Mouse (Mus musculus) liver, embryonic 16.5 days (tissue): Measurements from ENCODE around the gene Mapk12. TPM values are rescaled to one million over a fixed set of nuclear protein-coding genes. Genes with fewer than 3 reads are reported as not detected.
A peak's percentile ranks its signal among the peaks of the same experiment; 100 is the strongest.

ENCODE experiments used
- ATAC-seq: fragments of 200-750 bp; cut with Nextera tagmentation; 2 replicates; pipeline ENCODE4 v1.8.0; 2017; ENCODE audit warnings: low read depth, mild to moderate bottlenecking, moderate number of reproducible peaks, moderate library complexity
- H3K27ac ChIP-seq: fragments of 300-500 bp; sonication (generic); 2 replicates; pipeline ENCODE4 v1.5.1; 2014; ENCODE audit warnings: mild to moderate bottlenecking, low read length
- H3K27me3 ChIP-seq: fragments of 300-500 bp; sonication (generic); 2 replicates; pipeline ENCODE4 v1.6.1; 2014; ENCODE audit warnings: low read depth, low read length, mixed read lengths; ENCODE audit not compliant: control insufficient read depth, insufficient read depth
- H3K36me3 ChIP-seq: fragments of 300-500 bp; sonication (generic); 2 replicates; pipeline ENCODE4 v1.6.1; 2014; ENCODE audit warnings: mild to moderate bottlenecking; ENCODE audit not compliant: control insufficient read depth, insufficient read depth
- H3K4me1 ChIP-seq: fragments of 300-500 bp; sonication (generic); 2 replicates; pipeline ENCODE4 v1.6.1; 2014; ENCODE audit warnings: low read depth, low read length, mixed read lengths; ENCODE audit not compliant: control insufficient read depth
- H3K4me2 ChIP-seq: fragments of 300-500 bp; sonication (generic); 2 replicates; pipeline ENCODE4 v1.6.1; 2014; ENCODE audit warnings: low read depth, low read length, mixed read lengths
- H3K4me3 ChIP-seq: fragments of 300-500 bp; sonication (generic); 2 replicates; pipeline ENCODE4 v1.5.1; 2014; ENCODE audit warnings: low read depth, mild to moderate bottlenecking, low read length
- H3K9ac ChIP-seq: fragments of 300-500 bp; sonication (generic); 2 replicates; pipeline ENCODE4 v1.6.1; 2014; ENCODE audit warnings: low read depth, low read length
- H3K9me3 ChIP-seq: fragments of 300-500 bp; sonication (generic); replicated peaks from 2 replicates; pipeline ENCODE4 v1.6.1; 2016; ENCODE audit warnings: low read length; ENCODE audit not compliant: control insufficient read depth
- WGBS: fragments of 180-500 bp; shearing (Covaris S2); extraction: QIAGEN DNeasy Blood & Tissue Kit; methylation state at CpG from one replicate; pipeline ENCODE4 v1.1.7; 2014; ENCODE audit not compliant: insufficient replicate concordance; 5-methylcytosine and 5-hydroxymethylcytosine counted together
- polyA plus RNA-seq: library from polyadenylated mRNA; unstranded; fragments of >200 nt; fragmentation: Nextera tagmentation; extraction: Ambion mirVana; gene quantifications from 2 replicates; pipeline ENCODE4 v1.2.1, GENCODE M21; 2015

The Mapk12 gene
- polyA plus RNA-seq, 1 experiment from 2014 or later: 1.9 TPM

- Histone ChIP-seq H3K9ac (peak overlapping the region; percentile 55), H3K27ac (peak overlapping the region; percentile 66), H3K4me3 (peak overlapping the region; percentile 59), H3K9me3 (no peaks in the 10 kb centered on the region), H3K27me3 (peaks cover 32% of the 10 kb centered on the region), H3K36me3 (no peaks in the 10 kb centered on the region), H3K4me2 (peak overlapping the region; percentile 72), H3K4me1 (peaks cover 55% of the 10 kb centered on the region)
- peak; percentile 31; the same call in 1 of the 2 replicates for ATAC-seq
- WGBS: under 1% methylated on average over 64 of the region's 65 CpGs
Measured at GRCm38 (mm10) chr15:89173024-89173905, 32.8 kb upstream of the Mapk12 start.

GRCm38 (mm10) chr15:89172276-89172935 lies 31.9 kb upstream of the Mapk12 start:
- Histone ChIP-seq H3K27me3 (peaks cover 31% of the 10 kb centered on the region), H3K4me3 (peak overlapping the region; percentile 59), H3K4me2 (peak overlapping the region; percentile 72), H3K4me1 (peaks cover 49% of the 10 kb centered on the region), H3K27ac (peak overlapping the region; percentile 66), H3K9me3 (no peaks in the 10 kb centered on the region), H3K9ac (peak overlapping the region; percentile 55), H3K36me3 (peaks cover under 1% of the 10 kb centered on the region; the same call in 1 of the 2 replicates)
- 31% methylated on average over 17 of the region's 17 CpGs for WGBS
- ATAC-seq: no peak

- no peak overlapping the region for H3K9ac ChIP-seq
- no peaks in the 10 kb centered on the region for H3K9me3 ChIP-seq
- peaks cover 6% of the 10 kb centered on the region; the same call in 1 of the 2 replicates for H3K36me3 ChIP-seq
- no peak overlapping the region for H3K27ac ChIP-seq
- no peak overlapping the region for H3K4me3 ChIP-seq
- H3K4me2 ChIP-seq: no peak overlapping the region
- peaks cover 31% of the 10 kb centered on the region for H3K27me3 ChIP-seq
- ATAC-seq: no peak
- WGBS: 65% methylated on average over 5 of the region's 5 CpGs
- peaks cover 41% of the 10 kb centered on the region for H3K4me1 ChIP-seq
Measured at GRCm38 (mm10) chr15:89171526-89172051, 31.1 kb upstream of the Mapk12 start.

- no peak overlapping the region for H3K9ac ChIP-seq
Measured at GRCm38 (mm10) chr15:89170102-89170501, 29.6 kb upstream of the Mapk12 start.

GRCm38 (mm10) chr15:89169431-89169830 lies 28.9 kb upstream of the Mapk12 start:
- Histone ChIP-seq H3K4me3 (no peak overlapping the region), H3K4me2 (no peak overlapping the region), H3K27ac (0 out of 2 replicates have a peak overlapping the region, but pooled peaks have one; percentile 1), H3K4me1 (peaks cover 35% of the 10 kb centered on the region), H3K36me3 (peaks cover 8% of the 10 kb centered on the region; the same call in 1 of the 2 replicates), H3K9me3 (no peaks in the 10 kb centered on the region), H3K9ac (no peak overlapping the region), H3K27me3 (peaks cover 28% of the 10 kb centered on the region)
- peak; percentile 25; the same call in 1 of the 2 replicates for ATAC-seq
- 48% methylated on average over 10 of the region's 10 CpGs for WGBS

More at GRCm38 (mm10) chr15:89170102-89170501, 29.6 kb upstream of the Mapk12 start:
- Histone ChIP-seq H3K27me3 (peaks cover 31% of the 10 kb centered on the region), H3K9me3 (no peaks in the 10 kb centered on the region), H3K36me3 (peaks cover 8% of the 10 kb centered on the region; the same call in 1 of the 2 replicates), H3K4me2 (no peak overlapping the region), H3K27ac (0 out of 2 replicates have a peak overlapping the region, but pooled peaks have one; percentile 1), H3K4me3 (no peak overlapping the region), H3K4me1 (peaks cover 37% of the 10 kb centered on the region)
- WGBS: 41% methylated on average over 3 of the region's 3 CpGs
- peak; percentile 52 for ATAC-seq

GRCm38 (mm10) chr15:89168922-89169321 lies 28.4 kb upstream of the Mapk12 start:
- Histone ChIP-seq H3K27ac (no peak overlapping the region), H3K4me2 (no peak overlapping the region), H3K36me3 (peaks cover 8% of the 10 kb centered on the region; the same call in 1 of the 2 replicates), H3K9me3 (no peaks in the 10 kb centered on the region), H3K4me3 (no peak overlapping the region), H3K9ac (no peak overlapping the region), H3K27me3 (peaks cover 23% of the 10 kb centered on the region), H3K4me1 (peaks cover 31% of the 10 kb centered on the region)
- 62% methylated on average over 10 of the region's 10 CpGs for WGBS
- ATAC-seq: no peak

- ATAC-seq: no peak
- Histone ChIP-seq H3K4me3 (no peak overlapping the region), H3K4me2 (no peak overlapping the region), H3K27me3 (no peaks in the 10 kb centered on the region), H3K4me1 (peaks cover 13% of the 10 kb centered on the region), H3K27ac (no peak overlapping the region), H3K36me3 (peaks cover 8% of the 10 kb centered on the region; the same call in 1 of the 2 replicates), H3K9ac (no peak overlapping the region), H3K9me3 (no peaks in the 10 kb centered on the region)
- 71% methylated on average over 12 of the region's 12 CpGs for WGBS
Measured at GRCm38 (mm10) chr15:89165478-89165877, 25.0 kb upstream of the Mapk12 start.

- H3K27me3 ChIP-seq: no peaks in the 10 kb centered on the region
- peaks cover 1% of the 10 kb centered on the region; the same call in 1 of the 2 replicates for H3K36me3 ChIP-seq
- H3K4me3 ChIP-seq: no peak overlapping the region
- 63% methylated on average over 9 of the region's 9 CpGs for WGBS
- no peak for ATAC-seq
- H3K9ac ChIP-seq: no peak overlapping the region
- H3K27ac ChIP-seq: no peak overlapping the region
- no peak overlapping the region for H3K4me2 ChIP-seq
- no peaks in the 10 kb centered on the region for H3K4me1 ChIP-seq
- H3K9me3 ChIP-seq: no peaks in the 10 kb centered on the region
Measured at GRCm38 (mm10) chr15:89161397-89161796, 20.9 kb upstream of the Mapk12 start.
